Mouse (Mus musculus) sigmoid colon, adult 10 weeks (tissue): ENCODE results near the gene Clic5. TPM values are rescaled to one million over a fixed set of nuclear protein-coding genes. Genes with fewer than 3 reads are reported as not detected.

Experiments used
- polyA plus RNA-seq: library from polyadenylated mRNA; stranded (reverse); fragments of 350-450 nt; fragmentation: Illumina TruSeq; extraction: RNeasy Lipid Tissue Mini Kit (QIAGEN cat#74804); gene quantifications from one replicate; pipeline ENCODE4 v1.2.3, GENCODE M21; 2014; ENCODE audit warnings: low read depth, low replicate concordance

The Clic5 gene
- polyA plus RNA-seq = 230 TPM

DNA sequence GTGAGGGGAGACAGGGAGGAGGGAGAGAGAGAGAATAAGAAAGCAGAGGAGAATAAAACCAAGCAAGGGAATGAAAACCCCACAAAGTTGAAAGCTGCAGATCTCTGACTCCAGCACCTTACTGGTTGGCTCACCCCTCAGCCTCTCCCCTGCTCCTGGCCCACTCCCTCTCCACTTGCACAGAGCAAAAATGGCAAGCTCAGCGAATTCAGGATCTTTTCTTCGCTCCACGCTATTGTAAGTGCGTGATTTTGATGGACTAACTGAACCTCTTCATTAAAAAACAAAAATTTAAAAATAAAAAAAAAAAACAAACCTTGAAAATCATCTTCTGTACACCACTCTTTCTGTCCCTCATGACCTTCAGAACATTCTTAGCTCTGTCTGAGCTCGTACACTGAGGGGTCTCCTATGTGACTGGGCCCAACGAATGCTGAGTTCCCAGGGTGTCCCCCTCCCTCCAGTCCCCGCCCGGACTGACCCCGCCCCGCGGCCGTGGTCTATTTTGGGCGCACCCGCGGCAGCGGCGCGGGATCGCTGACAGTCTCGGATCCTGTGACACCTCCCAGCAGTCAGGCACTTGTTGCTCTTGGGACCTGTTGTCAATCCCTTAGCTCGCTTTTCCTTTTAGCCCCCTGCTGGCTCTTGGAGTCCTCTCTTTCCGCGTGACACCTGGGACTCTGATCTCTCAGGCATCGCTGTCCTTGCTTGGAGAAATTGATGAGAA lies at the start of gene Clic5:
TSS of gene Clic5 (plus strand) at position 543 of the 727 bp plus-strand sequence.

Other genes starting within 250 kb of the Clic5 start
- gene Enpp5, start 109.8 kb upstream of the Clic5 start, polyA plus RNA-seq = 89.1 TPM
- gene Enpp4, start 82.8 kb upstream of the Clic5 start, polyA plus RNA-seq = 27.9 TPM